Mouse (Mus musculus) fat pad, adult 2 months (tissue): ENCODE data around the gene Lingo1.

ENCODE experiments used
- DNase-seq: peaks from one replicate; pipeline ENCODE4 v3.0.0-alpha.2; 2011; ENCODE audit warnings: low read depth, low spot score; ENCODE audit errors: extremely low read depth

Lingo1 gene

GRCm38 (mm10) chr9:56727703-56728684 is 68.3 kb downstream of the Lingo1 start:
- DNase-seq, result no peak

DNA sequence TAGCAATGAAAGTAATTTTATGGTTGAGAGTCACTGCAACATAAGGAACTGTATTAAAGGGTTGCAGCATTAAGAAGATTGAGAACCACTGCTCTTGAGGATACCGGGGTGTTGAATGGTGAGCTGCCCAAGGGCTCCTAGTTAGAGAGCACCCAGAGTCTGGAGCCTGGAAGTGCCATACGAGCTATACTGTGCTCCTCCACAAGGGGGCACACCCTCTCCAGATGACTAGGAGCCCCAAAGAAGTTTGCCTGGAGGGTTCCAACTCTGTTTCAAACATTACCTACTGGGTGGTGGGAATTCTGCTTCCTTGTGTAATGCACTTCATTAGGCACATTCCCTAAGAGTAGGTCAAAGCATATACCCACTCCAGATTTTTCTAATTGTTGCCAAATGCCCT is 70.5 kb downstream of the Lingo1 start:
- DNase-seq, result no peak

DNA sequence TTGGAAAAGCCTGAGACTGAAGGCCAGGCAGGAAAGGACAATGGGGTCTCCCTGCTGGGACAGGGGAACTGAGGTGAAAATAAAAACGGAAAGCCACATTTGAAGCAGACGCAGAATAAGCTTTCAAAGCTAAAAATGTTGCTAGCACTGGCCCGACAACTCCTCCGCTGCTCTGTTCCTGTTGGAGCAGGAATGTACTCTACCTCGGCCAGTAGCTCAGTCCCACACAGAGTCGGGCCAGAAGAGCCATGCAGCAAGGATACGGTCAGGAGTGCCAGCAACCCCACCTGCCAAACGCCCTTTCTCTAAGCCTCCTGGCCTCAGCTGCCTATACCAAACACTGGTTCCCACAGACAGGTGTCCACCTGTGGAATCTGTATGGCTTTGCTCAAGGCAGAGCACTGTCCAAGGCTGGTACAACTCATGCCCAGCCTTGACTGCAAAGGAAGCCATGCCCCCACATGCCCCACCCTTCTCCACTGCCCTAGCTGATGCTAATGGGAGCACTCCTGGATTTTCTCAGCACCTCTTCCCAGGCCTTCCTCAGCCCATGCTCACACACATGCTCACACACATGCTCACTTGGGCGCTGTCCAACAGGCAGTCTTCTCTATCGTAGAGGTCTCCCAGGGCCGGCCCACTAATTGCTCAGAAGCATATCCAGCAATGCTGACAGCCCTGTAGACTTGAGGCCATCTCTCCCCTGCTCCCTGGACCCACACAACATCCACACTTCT is 74.0 kb downstream of the Lingo1 start:
- DNase-seq, result no peak

DNA sequence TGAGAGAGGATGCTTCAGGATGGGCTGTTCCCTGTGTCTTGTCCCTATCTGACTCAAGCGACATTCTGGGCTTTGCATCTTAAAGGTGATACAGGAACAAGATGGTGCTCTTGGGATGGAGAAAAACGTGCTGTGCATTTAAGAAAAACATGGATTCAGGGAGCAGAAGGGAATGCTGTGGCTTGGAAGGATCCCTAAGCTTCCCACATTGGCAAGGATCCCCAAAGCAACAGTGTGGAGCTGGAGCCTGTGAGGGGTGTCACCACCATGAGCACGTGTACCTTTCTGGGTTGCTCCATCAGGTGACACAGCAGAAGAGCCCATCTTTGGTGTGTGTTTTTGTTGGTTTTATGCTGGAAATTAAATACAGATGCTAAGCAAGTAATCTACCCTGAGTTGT is 77.3 kb downstream of the Lingo1 start:
- no peak for DNase-seq

DNA sequence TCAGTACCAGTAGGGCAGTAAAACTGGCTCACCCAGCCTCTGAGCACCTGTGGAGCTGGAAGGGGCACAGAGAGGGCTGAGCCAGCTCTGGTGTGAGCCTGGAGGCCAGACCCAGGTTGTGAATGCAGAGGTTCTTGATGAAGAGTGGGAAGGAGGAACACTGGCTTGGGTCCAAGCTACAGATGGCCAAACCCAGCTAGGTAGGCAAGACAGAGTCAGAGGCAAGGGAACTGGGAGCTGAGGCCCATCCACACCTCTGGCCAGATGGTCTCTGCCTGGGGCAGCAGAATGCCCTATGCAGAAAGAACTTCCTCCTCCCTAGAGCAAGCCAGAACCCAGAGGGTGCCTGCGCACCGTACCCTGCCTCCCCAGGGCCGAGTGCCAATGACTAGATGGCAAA is 79.7 kb downstream of the Lingo1 start:
- no peak for DNase-seq

- DNase-seq, result no peak
Observed at GRCm38 (mm10) chr9:56716066-56716465, 80.2 kb downstream of the Lingo1 start.

GRCm38 (mm10) chr9:56714391-56714790 is 81.9 kb downstream of the Lingo1 start:
- DNase-seq, result no peak

- no peak for DNase-seq
Observed at GRCm38 (mm10) chr9:56712667-56713369, 83.5 kb downstream of the Lingo1 start.

DNA sequence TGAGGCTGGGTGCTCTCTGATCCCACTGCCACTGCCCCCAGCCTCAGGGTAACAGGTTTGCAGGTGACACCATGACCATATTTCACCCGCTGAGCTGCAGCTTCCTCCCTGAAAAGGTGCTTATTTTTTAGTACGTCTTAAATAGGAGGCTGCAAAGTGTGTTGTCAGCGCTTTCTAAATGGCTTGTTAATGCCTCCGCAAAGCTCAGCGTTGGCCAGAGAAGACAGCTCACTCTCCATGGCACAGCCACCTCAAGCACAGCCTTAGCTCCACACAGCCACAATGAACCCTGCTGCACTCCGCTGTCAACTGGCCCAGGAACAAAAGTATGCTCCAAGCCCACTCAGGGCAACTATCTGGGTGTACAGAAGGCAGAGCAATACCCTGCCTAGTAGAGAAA is 85.3 kb downstream of the Lingo1 start:
- DNase-seq, result no peak

DNA sequence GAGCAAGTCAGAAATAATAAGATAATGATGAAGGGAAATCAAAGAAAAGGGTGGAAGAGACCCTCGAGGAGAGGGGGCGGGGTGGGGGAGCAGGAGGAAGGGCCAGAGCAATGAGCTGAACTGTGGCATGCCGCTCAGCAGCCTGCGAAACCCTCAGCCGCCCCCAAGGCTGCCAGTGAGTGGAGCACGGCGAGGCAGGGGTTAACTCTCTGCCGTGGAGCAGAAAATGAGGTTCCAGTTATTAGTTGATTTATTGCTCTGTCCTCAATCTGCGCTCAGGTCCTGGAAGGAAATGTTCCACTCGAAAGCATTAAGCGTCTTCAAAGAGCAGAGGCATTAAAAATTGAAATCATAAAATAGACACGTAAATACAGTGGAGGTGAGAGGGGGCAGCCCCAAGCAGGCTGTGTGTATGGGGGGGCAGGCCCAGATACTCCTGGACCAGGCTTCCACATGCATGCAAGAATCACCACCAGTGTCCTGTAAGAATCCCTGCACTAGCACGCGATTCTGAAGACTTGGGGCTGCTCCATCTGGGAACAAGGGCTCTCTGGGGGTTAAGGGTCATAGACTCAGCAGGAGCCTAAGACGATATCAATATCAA is 89.7 kb downstream of the Lingo1 start:
- DNase-seq, result no peak

GRCm38 (mm10) chr9:56701394-56701793 is 94.9 kb downstream of the Lingo1 start:
- DNase-seq, result no peak

- DNase-seq, result no peak
Observed at GRCm38 (mm10) chr9:56700866-56701265, 95.4 kb downstream of the Lingo1 start.

DNA sequence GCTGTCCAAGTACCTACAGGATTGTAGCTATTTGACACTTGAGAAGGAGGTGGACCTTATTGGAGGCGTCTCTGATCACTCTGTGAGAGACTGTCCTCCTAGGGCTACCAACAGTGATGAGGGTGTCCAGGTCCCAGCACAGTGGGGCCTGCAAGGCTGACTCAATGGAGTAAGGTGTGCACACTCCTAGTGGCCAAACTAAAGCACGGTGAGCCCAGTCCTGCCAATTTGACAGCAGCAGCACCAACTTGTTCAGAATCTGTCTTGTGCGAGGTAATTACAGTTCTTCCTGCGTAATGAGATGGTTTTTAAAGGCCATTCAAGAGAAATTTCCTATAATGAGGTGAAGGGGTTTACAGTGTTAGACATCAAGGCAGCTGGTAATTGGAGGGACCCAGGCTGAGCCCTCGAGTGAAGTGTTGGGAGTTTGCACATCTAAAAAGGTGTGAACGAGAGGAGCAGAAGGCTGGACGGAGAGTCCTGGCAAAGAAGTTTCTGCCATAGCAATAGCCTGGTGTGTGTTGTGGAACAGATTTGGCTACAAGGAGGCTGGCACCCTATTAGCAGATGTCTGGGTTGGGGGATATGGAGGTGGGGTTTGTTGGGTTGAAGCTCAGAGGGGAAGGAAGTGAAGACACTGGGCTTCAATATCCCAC is 97.4 kb downstream of the Lingo1 start:
- DNase-seq, result no peak

GRCm38 (mm10) chr9:56694079-56694478 is 102.2 kb downstream of the Lingo1 start:
- DNase-seq, result no peak

DNA sequence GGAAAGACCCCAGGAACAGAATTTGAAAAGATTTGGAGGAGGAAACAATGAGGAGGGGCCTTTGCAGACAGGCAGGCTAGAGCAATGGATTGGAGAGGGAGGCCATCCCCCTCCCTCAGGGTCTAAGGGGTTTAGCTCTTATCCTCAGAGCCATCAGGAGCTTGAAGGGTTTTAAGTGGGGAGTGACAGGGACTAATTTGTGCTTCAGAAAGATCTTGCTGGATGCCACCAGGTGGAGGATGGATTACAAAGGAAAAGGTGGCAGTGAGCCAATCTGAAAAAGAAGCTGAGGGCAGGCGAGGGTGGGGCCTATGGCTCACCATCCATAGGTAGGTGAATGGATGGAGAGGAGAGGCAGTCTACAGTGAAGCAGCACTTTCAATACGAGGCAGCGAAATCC is 105.0 kb downstream of the Lingo1 start:
- no peak for DNase-seq

GRCm38 (mm10) chr9:56690679-56691078 is 105.6 kb downstream of the Lingo1 start:
- DNase-seq, result no peak

DNA sequence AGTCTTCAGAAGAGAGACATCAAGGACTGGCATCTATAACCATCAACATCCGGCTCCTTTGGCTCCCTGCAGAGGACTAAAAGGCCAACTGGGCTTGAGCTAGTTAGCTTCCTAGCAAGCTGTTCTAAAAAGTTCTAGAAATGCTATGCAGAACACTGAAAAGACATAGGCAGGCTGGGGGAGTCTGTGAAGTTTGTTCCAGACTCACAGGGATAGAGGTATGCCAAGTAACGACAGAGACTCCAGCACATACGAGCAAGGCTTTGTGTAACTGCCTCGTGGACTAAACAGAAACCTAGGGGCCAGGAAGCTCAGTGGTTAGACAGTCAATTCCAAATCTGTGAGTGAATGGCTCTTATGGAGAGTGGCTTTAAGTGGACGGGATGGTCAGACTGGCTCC is 108.8 kb downstream of the Lingo1 start:
- no peak for DNase-seq

- no peak for DNase-seq
Observed at GRCm38 (mm10) chr9:56687145-56687477, 109.2 kb downstream of the Lingo1 start.

DNA sequence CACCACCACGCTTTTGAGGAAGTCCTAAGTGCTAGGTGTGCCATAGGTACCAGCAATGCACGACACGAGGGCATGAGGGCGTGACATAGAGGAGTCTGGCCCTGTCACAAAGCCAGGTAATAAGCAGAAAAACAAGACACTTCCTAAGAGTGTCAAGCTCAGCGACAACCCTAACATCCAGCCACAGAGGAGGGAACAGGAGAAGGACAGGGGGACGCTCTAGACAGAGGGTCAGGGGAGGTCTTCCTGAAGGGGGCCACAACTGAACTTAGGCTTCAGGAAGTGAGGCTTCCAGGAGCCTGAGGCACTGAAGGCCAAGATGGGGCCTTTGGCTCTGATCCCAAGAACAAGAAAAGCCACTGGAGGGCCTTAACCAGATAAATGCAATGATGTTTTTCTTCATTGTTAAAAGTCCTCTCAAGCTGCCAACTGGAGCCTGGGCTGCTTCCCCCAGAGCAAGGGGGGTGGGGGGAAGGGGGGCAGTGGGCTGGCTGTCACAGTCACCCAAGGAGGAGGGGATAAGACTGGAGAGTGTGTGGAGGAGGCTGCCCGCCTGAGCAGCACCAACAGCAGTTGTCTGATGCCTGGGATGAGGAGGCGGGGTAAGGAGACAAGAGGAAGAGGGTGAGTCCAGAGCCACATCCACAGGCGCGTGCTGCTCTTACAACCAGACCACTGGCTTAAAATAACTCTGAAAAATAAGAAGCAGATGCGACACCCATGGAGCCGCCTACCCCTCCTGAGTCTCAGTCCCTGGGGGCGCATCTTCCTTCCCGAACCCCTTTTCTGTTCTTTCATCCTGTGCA is 109.7 kb downstream of the Lingo1 start:
- DNase-seq, result no peak

DNA sequence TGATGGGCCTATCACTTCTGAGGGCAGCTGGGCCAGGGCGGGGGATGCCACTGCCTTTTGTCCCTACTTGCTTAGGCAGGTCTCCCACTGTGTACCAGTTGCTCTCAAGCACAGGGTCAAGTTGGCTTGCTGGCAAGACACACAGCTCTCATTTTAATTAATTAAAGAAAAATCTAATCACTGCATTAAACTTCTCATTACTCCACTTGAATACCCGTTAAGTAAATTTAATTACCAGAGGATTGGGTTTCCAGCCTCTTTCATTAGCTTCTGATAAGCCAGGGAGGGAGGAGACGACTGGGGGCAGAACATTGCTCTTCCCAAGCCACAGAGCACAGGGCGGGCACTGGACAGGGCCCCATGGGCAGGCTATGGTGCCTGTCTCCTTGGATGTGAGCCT is 113.4 kb downstream of the Lingo1 start:
- DNase-seq, result no peak
